Mouse (Mus musculus) liver, embryonic 15.5 days (tissue): ENCODE measurements around the gene Klhdc7b. TPM values are rescaled to one million over a fixed set of nuclear protein-coding genes. Genes with fewer than 3 reads are reported as not detected.

Experiments
- ATAC-seq: fragments of 200-750 bp; cut with Nextera tagmentation; 2 replicates; pipeline ENCODE4 v1.8.0; 2017; ENCODE audit warnings: moderate number of reproducible peaks, mild to moderate bottlenecking, moderate library complexity; ENCODE audit not compliant: insufficient read depth
- H3K27ac ChIP-seq: fragments of 300-500 bp; sonication (generic); replicated peaks from 2 replicates; pipeline ENCODE4 v1.5.1; 2015; ENCODE audit warnings: mild to moderate bottlenecking, inconsistent platforms
- H3K27me3 ChIP-seq: fragments of 300-500 bp; sonication (generic); 2 replicates; pipeline ENCODE4 v1.6.1; 2015; ENCODE audit warnings: mild to moderate bottlenecking, inconsistent platforms
- H3K36me3 ChIP-seq: fragments of 300-500 bp; sonication (generic); replicated peaks from 2 replicates; pipeline ENCODE4 v1.6.1; 2015; ENCODE audit warnings: moderate library complexity, mild to moderate bottlenecking, inconsistent platforms
- H3K4me1 ChIP-seq: fragments of 300-500 bp; sonication (generic); replicated peaks from 2 replicates; pipeline ENCODE4 v1.6.1; 2015; ENCODE audit warnings: inconsistent platforms
- H3K4me2 ChIP-seq: fragments of 300-500 bp; sonication (generic); 2 replicates; pipeline ENCODE4 v1.6.1; 2015; ENCODE audit warnings: moderate library complexity, mild to moderate bottlenecking, inconsistent platforms
- H3K4me3 ChIP-seq: fragments of 300-500 bp; sonication (generic); replicated peaks from 2 replicates; pipeline ENCODE4 v1.5.1; 2015; ENCODE audit warnings: mild to moderate bottlenecking, inconsistent platforms
- H3K9ac ChIP-seq: fragments of 300-500 bp; sonication (generic); 2 replicates; pipeline ENCODE4 v1.6.1; 2015; ENCODE audit warnings: moderate library complexity, mild to moderate bottlenecking, inconsistent platforms
- H3K9me3 ChIP-seq: fragments of 300-500 bp; sonication (generic); replicated peaks from 2 replicates; pipeline ENCODE4 v1.6.1; 2016; ENCODE audit warnings: inconsistent platforms
- WGBS: fragments of 180-500 bp; shearing (Covaris S2); methylation state at CpG from one replicate; pipeline ENCODE4 v1.1.7; 2015; ENCODE audit warnings: mixed read lengths; ENCODE audit not compliant: insufficient replicate concordance; 5-methylcytosine and 5-hydroxymethylcytosine counted together
- polyA plus RNA-seq: library from polyadenylated mRNA; unstranded; fragments of >200 nt; fragmentation: Nextera tagmentation; extraction: Ambion mirVana; gene quantifications from 2 replicates; pipeline ENCODE4 v1.2.1, GENCODE M21; 2015

Gene Klhdc7b
- polyA plus RNA-seq, 1 experiment from 2014 or later = not detected

- Histone ChIP-seq H3K9me3 (no peaks in the 10 kb centered on the region), H3K36me3 (peaks cover 70% of the 10 kb centered on the region), H3K4me3 (peak within 1 kb of the TSS; percentile 92), H3K4me1 (peaks cover 43% of the 10 kb centered on the region), H3K4me2 (peak within 1 kb of the TSS; percentile 83), H3K9ac (peak within 1 kb of the TSS; percentile 91), H3K27ac (peak within 1 kb of the TSS; percentile 87), H3K27me3 (no peaks in the 10 kb centered on the region)
- ATAC-seq = peak; percentile 90
- under 1% methylated on average over 64 of the region's 64 CpGs for WGBS
Observed at GRCm38 (mm10) chr15:89355241-89356187, 29.2 kb upstream of the Klhdc7b start, which contains the start of the genes Lmf2 and Ncaph2. TSS of gene Lmf2 (minus strand) at chr15:89355659. TSS of gene Ncaph2 (plus strand) at chr15:89355719.

GRCm38 (mm10) chr15:89356372-89356771 is 28.3 kb upstream of the Klhdc7b start:
- WGBS = under 1% methylated on average over 15 of the region's 15 CpGs
- Histone ChIP-seq H3K27ac (peak overlapping the region; percentile 87), H3K27me3 (no peaks in the 10 kb centered on the region), H3K4me3 (peak overlapping the region; percentile 92), H3K36me3 (peaks cover 70% of the 10 kb centered on the region), H3K9me3 (no peaks in the 10 kb centered on the region), H3K4me1 (peaks cover 43% of the 10 kb centered on the region), H3K4me2 (peak overlapping the region; percentile 83), H3K9ac (peak overlapping the region; percentile 91)
- ATAC-seq = peak; percentile 57

- Histone ChIP-seq H3K4me3 (no peak overlapping the region), H3K36me3 (peaks cover 70% of the 10 kb centered on the region), H3K9me3 (no peaks in the 10 kb centered on the region), H3K27me3 (no peaks in the 10 kb centered on the region), H3K27ac (no peak overlapping the region), H3K4me1 (peaks cover 40% of the 10 kb centered on the region), H3K9ac (peak overlapping the region; percentile 29; the same call in 1 of the 2 replicates), H3K4me2 (peak overlapping the region; percentile 83)
- 35% methylated on average over 3 of the region's 3 CpGs for WGBS
- ATAC-seq = no peak
Observed at GRCm38 (mm10) chr15:89358784-89359183, 25.9 kb upstream of the Klhdc7b start.

GRCm38 (mm10) chr15:89363051-89363450 is 21.7 kb upstream of the Klhdc7b start:
- Histone ChIP-seq H3K36me3 (peaks cover 98% of the 10 kb centered on the region), H3K27me3 (no peaks in the 10 kb centered on the region), H3K4me1 (peaks cover 12% of the 10 kb centered on the region), H3K9ac (no peak overlapping the region), H3K4me3 (no peak overlapping the region), H3K9me3 (no peaks in the 10 kb centered on the region), H3K27ac (no peak overlapping the region), H3K4me2 (no peak overlapping the region)
- ATAC-seq = no peak
- WGBS = 91% methylated on average over 7 of the region's 7 CpGs

- no peak overlapping the region for H3K27ac ChIP-seq
- H3K36me3 ChIP-seq = peaks cover 100% of the 10 kb centered on the region
- H3K9ac ChIP-seq = no peak overlapping the region
- 89% methylated on average over 4 of the region's 4 CpGs for WGBS
- no peaks in the 10 kb centered on the region for H3K27me3 ChIP-seq
- no peak overlapping the region for H3K4me2 ChIP-seq
- ATAC-seq = no peak
- H3K4me1 ChIP-seq = peaks cover 2% of the 10 kb centered on the region
- H3K9me3 ChIP-seq = no peaks in the 10 kb centered on the region
- H3K4me3 ChIP-seq = no peak overlapping the region
Observed at GRCm38 (mm10) chr15:89365141-89365551, 19.6 kb upstream of the Klhdc7b start.

GRCm38 (mm10) chr15:89372068-89372467 is 12.6 kb upstream of the Klhdc7b start:
- Histone ChIP-seq H3K4me3 (no peak overlapping the region), H3K9ac (no peak overlapping the region)
- 81% methylated on average over 13 of the region's 13 CpGs for WGBS

GRCm38 (mm10) chr15:89372536-89372935 is 12.2 kb upstream of the Klhdc7b start:
- WGBS = 82% methylated on average over 7 of the region's 7 CpGs
- Histone ChIP-seq H3K9ac (peak overlapping the region; percentile 78; the same call in 1 of the 2 replicates), H3K4me2 (peak overlapping the region; percentile 99), H3K27ac (peak overlapping the region; percentile 89), H3K27me3 (peaks cover 15% of the 10 kb centered on the region), H3K4me1 (peaks cover 47% of the 10 kb centered on the region), H3K36me3 (peaks cover 54% of the 10 kb centered on the region), H3K4me3 (peak overlapping the region; percentile 82), H3K9me3 (no peaks in the 10 kb centered on the region)
- no peak for ATAC-seq

More at GRCm38 (mm10) chr15:89372068-89372467, 12.6 kb upstream of the Klhdc7b start:
- H3K27ac ChIP-seq = no peak overlapping the region
- H3K36me3 ChIP-seq = peaks cover 59% of the 10 kb centered on the region
- ATAC-seq = no peak
- H3K9me3 ChIP-seq = no peaks in the 10 kb centered on the region
- H3K4me1 ChIP-seq = peaks cover 46% of the 10 kb centered on the region
- 0 out of 2 replicates have a peak overlapping the region, but pooled peaks have one; percentile 99 for H3K4me2 ChIP-seq
- peaks cover 10% of the 10 kb centered on the region for H3K27me3 ChIP-seq

GRCm38 (mm10) chr15:89373027-89373761 is 11.5 kb upstream of the Klhdc7b start:
- H3K36me3 ChIP-seq = peaks cover 48% of the 10 kb centered on the region

GRCm38 (mm10) chr15:89373762-89374248 is 10.9 kb upstream of the Klhdc7b start, which contains the start of gene Sco2:
TSS of gene Sco2 (minus strand) at chr15:89373846.
- under 1% methylated on average over 42 of the region's 42 CpGs for WGBS
- Histone ChIP-seq H3K4me3 (peak within 1 kb of the TSS; percentile 82), H3K27me3 (peaks cover 28% of the 10 kb centered on the region), H3K4me2 (peak within 1 kb of the TSS; percentile 99), H3K36me3 (peaks cover 42% of the 10 kb centered on the region), H3K27ac (peak within 1 kb of the TSS; percentile 89), H3K9me3 (no peaks in the 10 kb centered on the region), H3K9ac (peak within 1 kb of the TSS; percentile 78), H3K4me1 (peaks cover 57% of the 10 kb centered on the region)
- ATAC-seq = peak; percentile 71

More at GRCm38 (mm10) chr15:89373027-89373761, 11.5 kb upstream of the Klhdc7b start:
- Histone ChIP-seq H3K9me3 (no peaks in the 10 kb centered on the region), H3K27ac (peak overlapping the region; percentile 89), H3K4me1 (peaks cover 51% of the 10 kb centered on the region), H3K4me3 (peak overlapping the region; percentile 82), H3K4me2 (peak overlapping the region; percentile 99), H3K9ac (peak overlapping the region; percentile 78), H3K27me3 (peaks cover 22% of the 10 kb centered on the region)
- peak; percentile 81 for ATAC-seq
- WGBS = under 1% methylated on average over 35 of the region's 35 CpGs

- Histone ChIP-seq H3K27ac (0 out of 2 replicates have a peak overlapping the region, but pooled peaks have one; percentile 89), H3K9me3 (no peaks in the 10 kb centered on the region), H3K27me3 (peaks cover 33% of the 10 kb centered on the region), H3K4me3 (peak overlapping the region; percentile 82), H3K4me1 (peaks cover 62% of the 10 kb centered on the region), H3K36me3 (peaks cover 36% of the 10 kb centered on the region), H3K4me2 (peak overlapping the region; percentile 99), H3K9ac (peak overlapping the region; percentile 78)
- WGBS = 50% methylated on average over 9 of the region's 9 CpGs
- ATAC-seq = no peak
Observed at GRCm38 (mm10) chr15:89374340-89374739, 10.4 kb upstream of the Klhdc7b start.
